Mouse (Mus musculus): ENCODE results near the gene Gm16430. TPM values are rescaled to one million over a fixed set of nuclear protein-coding genes. Genes with fewer than 3 reads are reported as not detected.
"Not testable (repeated sequence)": the region's sequence is repeated elsewhere in the genome, so short reads cannot be mapped to it uniquely, and the experiment has no call there.

Gene Gm16430
- not detected in 2 replicates for total RNA-seq (2021)
- long read RNA-seq, experiment 1, result 0 reads
- long read RNA-seq, experiment 2, result 0 reads

GRCm38 (mm10) chrX:54621911-54622310, at the start of gene Gm16430:
Gene Gm16430 (plus strand): TSS chrX:54622211.
- DNase-seq, result not testable (repeated sequence)

Other genes with a start within 250 kb of the Gm16430 start
- gene Gm16405, start 91.0 kb upstream of the Gm16430 start, total RNA-seq (2021), result not detected in 2 replicates